Mouse (Mus musculus): ENCODE results near the gene Cabp2.

- TF ChIP-seq POLR2A (IDR thresholded peaks at IDR 0.05; ENCODE audit: insufficient read depth, low read depth, low read length) (no peak), CTCF (IDR thresholded peaks at IDR 0.05) (no peak), EP300 (IDR thresholded peaks at IDR 0.05; ENCODE audit: insufficient read depth, low read depth, low read length) (no peak)
These were observed 25.3 kb downstream of the Cabp2 start for GRCm38 (mm10) chr19:4106654-4107053.
